Mouse (Mus musculus): Measurements from ENCODE around the gene Rhd.
A peak's percentile ranks its signal among the peaks of the same experiment; 100 is the strongest.
"Not testable (repeated sequence)": the region's sequence is repeated elsewhere in the genome, so short reads cannot be mapped to it uniquely, and the experiment has no call there.

The Rhd gene

DNA sequence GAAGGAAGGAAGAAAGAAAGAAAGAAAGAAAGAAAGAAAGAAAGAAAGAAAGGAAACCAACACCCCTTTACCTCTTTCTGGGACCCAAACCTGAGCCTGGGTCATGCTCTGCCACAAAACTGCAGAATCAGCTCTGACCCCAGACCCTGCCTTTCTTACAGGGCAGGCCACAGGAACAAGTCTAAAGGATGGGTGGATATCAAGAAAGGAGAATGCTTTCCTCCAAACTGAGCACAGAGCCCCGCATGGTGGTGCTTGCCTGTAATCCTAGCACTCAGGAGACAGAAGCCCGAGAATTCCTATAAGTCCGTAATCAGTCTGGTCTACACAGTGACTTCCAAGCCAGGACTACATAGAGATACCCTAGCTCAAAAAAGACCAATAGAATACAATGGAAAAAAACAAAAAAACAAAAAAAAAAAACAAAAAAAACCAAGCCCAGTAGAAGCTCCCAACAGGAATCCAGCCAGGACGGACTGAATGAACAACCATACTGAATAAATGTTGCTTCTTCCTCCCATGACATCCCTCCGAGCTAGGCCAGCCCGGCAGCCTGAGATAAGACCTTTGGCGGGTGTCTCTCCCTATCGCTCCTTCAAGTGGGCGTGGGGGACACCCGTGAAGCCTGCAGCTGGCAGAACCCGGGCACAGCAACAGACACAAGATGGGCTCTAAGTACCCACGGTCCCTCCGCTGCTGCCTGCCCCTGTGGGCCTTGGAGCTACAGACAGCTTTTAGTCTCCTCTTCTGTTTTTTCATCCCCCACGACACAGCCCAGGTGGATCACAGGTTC lies at the start of gene Rhd:
Rhd (plus strand) TSS at position 600 of the 793 bp plus-strand sequence.
- no peak for DNase-seq

DNA sequence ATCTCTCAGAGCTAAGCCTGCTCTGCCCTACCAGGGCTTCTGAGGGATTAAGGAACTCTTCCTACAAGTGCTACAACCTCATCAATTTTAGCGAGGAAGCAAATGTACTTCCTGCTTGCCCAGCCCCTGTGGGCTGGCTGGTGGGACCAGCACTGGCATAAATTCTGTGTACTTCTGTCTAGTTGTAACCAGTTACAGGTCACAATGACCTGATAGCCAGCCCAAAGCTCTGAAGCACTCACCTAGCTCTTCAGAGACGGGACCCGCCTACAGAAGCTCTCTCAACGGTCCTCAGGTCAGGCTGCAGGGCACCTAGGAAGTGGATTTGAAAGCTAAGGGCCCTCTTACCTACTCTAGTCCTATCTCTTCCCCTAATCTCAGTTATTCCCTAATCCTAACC lies 46.6 kb upstream of the Rhd start:
- DNase-seq: no peak

DNA sequence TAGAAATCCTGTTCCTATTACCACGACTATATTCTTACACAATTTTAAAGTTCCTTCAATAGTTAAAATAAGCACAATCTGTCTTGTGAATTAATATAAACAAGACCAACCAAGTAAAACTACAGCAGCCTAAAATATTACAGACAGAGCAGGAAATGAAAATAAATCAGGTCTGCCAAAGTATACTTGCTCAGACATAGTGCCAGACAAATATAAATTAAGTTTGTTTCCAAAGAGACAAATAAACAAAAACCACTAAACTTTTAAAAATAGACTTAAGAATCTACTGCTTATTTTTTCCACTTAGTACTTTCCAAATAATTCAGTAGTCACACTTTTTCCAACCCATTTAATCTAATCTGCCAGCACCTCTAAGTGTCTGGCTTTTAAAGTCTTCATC lies 43.3 kb upstream of the Rhd start:
- DNase-seq: no peak

DNA sequence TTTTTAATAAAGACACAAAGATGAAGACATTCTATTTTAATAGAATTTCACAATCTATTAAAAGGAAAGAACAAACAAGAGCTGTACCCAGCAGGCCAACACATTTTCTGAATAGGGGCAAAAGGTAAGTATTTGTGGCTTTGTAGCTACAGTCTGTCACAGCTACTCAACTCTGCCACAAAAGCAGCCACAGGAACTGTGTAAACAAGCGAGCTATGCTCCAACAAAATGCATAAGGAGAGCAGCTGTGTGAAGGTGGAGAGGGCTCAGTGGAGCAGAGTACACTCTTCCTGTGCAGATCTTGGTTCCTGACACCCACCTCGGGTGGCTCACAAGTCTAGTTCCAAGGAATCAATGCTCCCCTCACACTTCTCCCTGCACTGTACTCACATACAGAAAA lies 40.8 kb upstream of the Rhd start:
- DNase-seq: no peak

DNA sequence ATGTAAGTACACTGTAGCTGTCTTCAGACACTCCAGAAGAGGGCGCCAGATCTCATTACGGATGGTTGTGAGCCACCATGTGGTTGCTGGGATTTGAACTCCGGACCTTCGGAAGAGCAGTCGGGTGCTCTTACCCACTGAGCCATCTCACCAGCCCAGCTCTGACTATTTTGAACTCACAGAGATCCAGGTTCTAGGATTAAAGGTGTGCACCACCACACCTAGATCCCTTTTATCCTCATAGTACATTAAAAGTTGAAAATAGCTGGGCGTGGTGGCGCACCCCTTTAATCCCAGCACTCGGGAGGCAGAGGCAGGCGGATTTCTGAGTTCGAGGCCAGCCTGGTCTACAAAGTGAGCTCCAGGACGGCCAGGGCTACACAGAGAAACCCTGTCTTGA lies 38.5 kb upstream of the Rhd start:
- DNase-seq: not testable (repeated sequence)

DNA sequence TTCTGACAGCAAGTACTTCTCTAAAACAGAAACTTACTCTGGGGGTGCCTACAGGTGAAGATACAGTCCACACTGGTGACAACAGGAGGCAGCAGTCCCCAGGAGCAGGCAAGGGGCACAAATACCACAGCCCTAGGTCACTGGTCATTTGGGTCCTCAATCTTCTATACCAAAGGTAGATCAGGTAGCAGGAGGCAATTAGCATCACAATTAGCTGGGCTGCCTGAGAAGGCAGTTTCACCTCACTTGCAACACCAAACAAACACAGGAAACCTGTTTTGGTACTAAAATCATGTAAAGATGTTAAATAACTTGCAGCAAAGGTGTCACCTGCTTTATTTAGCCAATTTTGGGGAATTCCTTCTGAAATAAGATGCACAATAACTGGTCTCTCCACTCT lies 38.0 kb upstream of the Rhd start:
- DNase-seq: no peak

DNA sequence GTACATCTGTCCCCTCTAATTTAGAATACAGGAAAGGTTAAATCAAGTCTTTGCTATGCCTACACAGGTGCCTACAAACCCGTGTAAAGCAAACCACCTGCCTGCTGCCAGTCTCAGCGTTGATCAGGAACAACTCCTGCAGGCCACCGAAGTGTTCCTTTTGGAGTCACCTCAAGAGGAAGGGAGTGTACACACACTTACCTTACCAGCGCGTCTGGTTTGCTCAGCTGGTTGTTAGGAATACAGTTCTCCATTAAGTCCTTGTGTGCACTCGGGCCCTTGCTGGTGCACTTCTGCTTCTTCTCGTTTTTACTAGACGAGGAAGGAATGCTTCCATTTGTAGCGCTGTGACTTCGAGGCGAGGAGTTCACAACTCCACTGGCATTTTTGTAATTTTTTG lies 36.5 kb upstream of the Rhd start:
- DNase-seq: no peak

DNA sequence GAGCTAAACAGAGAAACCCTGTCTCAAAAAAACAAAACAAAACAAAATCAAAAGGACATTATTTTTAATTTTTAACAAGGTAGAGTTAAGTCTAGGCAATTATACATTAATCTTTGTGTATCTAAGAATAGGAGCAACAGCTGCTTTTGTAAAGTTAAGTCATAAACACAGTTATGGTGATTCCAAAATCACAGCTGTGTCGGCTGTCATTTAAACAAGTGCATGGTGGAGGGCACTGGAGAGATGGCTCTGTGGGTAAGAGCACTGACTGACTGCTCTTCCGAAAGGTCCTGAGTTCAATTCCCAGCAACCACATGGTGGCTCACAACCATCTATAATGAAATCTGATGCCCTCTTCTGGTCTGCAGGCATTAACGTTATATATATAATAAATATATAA lies 32.4 kb upstream of the Rhd start:
- DNase-seq: no peak

DNA sequence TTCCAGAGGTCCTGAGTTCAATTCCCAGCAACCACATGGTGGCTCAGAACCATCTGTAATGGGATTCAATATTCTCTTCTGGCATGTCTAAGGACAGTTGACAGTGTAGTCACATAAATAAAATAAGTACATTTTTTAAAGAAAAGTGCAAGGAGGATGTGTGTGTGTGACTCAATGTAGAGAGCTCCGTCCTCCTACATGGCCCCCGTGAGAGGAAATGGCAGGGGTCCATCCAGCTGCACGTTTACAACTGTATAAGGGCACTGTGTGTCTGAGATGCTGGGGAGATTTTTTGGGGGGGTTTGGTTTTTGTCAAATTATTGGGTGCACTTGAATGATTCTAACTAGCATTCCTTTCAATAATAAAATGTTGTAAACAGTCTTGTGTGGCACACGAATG lies 28.9 kb upstream of the Rhd start:
- no peak for DNase-seq

DNA sequence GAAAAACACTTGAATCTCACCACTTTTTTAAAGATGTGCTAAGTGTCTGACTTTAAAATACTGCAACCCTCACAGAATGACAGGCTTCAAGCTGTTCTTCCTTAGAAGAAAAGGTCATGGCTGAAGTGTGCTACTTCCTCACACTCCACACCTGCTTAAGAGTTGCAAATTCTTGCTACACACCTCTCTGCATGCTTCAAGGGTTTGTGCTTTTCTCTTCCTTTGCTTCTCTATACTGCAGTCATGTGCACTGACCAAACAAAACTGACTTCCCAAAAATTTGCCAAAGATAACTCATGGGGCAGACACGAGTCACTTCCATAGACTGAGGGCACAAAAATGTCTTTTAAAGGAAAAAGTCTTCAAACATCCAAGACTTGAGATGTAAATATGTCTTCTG lies 26.1 kb upstream of the Rhd start:
- DNase-seq: no peak

DNA sequence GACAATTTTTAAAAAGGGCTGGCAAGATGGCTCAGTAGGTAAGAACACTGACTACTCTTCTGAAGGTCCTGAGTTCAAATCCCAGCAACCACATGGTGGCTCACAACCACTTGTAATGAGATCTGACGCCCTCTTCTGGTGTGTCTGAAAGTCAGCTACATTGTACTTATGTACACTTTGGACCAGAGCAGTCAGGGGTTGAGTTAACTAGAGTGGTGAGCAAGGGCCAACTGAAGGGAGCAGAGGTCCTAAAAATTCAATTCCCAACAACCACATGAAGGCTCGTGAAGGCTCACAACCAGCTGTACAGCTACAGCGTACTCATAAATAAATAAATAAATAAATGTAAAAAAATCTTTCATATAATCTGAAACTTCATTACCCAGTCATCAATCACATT lies 25.6 kb upstream of the Rhd start:
- DNase-seq: not testable (repeated sequence)

DNA sequence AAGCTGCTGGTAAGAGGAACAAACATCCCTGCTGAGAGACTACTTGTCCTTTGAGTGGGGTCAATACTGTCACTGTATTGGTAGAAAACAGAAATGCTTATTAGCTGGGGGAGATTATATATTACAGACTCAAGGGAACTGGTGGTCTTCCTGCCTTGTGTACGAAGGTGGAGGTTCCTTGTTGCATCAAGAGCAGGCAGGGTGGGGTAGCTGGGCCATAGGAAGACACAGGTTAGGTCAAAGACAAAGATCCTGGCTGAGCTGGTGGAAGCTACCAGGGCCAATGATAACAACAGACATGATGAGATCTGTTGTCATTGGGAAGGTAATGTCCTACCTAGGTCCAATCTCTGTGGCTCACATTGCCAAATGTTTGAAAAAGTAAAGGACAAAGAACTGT lies 24.1 kb upstream of the Rhd start:
- DNase-seq: no peak

DNA sequence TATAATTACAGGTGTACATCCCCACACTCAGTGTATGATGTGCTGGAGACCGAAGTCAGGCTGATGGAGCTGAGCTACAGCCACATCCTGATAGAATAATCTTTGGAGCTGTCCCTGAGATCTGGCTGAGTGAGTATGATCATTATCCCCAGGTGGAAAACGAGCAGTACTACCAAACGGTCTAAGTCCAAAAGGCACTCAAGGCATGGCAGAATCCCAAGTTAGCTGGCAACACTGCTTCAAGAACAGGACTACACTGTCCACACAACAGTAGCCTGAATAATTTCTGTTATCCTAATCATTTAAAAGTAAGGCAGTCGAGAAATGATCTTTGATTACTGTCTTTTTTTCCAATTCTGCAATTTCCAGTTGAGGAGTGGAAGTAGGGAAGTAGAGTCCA lies 20.8 kb upstream of the Rhd start:
- no peak for DNase-seq

DNA sequence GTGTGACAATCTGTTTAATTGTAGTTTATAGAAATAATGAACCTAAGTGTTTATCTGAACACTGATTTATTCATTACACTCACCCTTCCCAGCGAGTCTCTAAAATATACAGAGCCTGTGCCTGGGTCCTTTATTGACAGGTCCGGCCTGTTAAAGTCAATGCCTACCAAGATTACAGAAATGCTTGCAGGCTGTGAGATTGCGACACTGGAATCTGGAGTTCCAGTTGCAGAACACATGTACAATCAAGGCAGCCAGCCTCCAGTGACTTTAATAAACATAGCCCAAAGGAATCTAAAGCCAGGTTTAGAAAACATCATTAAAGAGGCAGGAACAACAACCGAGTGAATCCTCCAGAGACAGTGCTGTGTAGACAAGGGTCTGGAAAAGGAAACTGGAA lies 16.7 kb upstream of the Rhd start:
- DNase-seq: no peak

DNA sequence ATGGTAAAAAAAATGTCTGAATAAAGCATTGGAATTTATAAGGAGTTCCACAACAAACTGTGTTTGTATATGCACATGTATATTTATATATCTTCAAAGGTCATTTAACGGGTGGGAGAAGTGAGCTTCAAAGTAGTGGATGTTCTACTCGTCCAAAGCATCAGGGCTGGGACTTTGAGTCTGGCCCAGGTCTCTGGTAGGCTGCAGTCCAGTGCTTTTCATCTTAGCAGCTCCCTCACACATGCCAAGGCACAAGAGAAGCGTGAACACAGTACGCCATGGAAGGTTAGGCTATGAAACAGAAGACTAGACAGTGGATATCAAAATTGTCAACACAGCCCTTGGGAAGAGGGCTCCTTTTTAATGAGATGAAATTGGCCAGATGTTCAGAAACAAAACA lies 13.8 kb upstream of the Rhd start:
- DNase-seq: no peak

DNA sequence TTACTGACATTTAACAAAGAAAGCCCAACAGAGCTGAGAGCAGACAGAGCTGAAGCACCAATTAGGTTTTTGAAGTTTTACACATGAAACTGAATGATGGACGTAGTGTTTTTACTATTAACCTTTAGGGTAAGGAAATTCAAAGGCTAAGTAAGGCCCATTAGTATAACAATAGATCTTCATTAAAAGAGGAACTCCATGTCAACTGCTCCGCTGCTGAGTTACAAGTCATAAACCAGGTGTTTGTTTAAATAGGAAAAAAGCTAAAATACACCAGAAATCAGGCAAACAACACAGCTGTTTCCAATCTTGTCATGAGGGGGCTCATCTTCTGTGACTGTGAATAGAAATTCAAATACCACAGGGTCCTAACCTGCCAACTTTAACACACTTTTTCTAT lies 13.1 kb upstream of the Rhd start:
- no peak for DNase-seq

DNA sequence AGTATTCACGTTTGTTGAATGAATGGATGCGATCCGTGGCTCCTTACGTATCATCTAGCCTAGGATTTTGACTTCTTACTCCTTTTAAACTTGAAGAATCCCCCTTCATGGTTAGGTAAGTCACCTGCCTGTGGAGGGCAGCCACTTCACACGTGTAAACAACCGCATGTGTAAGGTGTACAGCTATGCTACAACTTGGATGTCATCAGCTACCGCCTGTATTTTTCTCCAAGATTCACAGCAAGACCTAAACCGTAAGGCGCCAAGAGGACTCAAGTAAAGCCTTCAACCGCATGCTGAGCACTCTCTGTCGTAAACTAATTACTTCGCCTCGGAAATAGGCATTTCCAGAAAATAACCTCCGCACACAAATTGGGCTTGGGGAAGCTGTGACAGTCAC lies 12.5 kb upstream of the Rhd start:
- DNase-seq: no peak

DNA sequence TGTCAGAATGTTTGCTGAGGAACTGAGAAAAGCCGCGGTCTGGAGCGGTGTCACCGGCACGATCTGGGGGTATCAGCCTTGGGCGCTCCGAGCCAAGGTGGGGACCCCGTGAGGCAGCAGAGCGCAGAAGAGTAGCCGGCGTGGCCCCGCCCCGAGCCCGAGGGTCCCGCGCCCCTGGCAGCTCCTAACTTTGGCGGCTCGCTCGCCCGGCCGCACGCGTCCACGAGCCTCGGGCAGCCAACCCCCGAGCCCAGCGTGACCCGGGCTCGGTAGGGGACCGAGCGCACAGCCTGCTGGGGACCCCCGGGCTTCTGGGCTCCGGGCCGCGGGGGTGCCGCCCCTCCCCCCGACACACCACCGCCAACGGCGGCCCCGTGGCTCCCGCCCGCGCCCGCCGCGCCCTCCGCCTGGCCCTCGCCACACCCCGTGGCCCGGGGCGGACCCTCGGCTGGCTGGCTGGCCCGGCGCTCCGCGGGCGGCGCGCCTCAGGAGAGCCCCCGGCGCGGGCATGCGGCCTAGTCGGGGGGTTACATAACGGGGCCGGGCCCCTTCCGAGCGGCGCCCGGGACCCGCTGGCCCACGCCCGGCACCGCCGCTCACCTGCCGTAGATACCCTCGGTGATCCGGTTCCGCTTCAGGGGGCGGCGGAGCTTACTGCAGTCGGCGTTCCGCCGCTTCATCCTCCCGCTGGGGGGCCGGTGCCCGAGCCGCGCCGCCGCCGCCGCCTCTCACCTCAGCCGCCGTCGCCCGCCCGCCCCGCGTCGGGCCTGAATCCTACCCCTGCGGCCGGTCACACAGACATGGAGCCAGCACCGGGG lies 11.7 kb upstream of the Rhd start:
- DNase-seq: peak; percentile 17

DNA sequence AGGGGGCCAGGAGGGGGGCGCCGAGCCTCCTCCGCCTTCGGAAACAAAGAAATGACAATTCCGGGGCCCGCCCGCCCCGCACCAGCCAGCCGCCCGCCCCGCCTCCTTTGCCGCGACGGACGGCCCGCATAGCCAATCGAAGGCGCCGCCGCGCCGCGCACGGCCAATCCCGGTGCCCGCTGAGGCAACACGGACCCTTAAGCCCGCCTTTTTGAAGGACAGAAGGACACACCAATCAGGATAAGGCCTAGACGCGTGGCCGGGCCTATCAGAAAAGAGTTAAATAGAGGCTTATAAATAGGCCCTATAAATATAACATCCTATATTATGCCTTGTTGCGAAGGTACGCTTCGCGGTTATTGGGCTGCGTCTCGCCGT lies 11.1 kb upstream of the Rhd start, which contains the start of gene Maco1:
Maco1 (minus strand) TSS at position 87 of the 378 bp plus-strand sequence.
- DNase-seq: peak; percentile 100

DNA sequence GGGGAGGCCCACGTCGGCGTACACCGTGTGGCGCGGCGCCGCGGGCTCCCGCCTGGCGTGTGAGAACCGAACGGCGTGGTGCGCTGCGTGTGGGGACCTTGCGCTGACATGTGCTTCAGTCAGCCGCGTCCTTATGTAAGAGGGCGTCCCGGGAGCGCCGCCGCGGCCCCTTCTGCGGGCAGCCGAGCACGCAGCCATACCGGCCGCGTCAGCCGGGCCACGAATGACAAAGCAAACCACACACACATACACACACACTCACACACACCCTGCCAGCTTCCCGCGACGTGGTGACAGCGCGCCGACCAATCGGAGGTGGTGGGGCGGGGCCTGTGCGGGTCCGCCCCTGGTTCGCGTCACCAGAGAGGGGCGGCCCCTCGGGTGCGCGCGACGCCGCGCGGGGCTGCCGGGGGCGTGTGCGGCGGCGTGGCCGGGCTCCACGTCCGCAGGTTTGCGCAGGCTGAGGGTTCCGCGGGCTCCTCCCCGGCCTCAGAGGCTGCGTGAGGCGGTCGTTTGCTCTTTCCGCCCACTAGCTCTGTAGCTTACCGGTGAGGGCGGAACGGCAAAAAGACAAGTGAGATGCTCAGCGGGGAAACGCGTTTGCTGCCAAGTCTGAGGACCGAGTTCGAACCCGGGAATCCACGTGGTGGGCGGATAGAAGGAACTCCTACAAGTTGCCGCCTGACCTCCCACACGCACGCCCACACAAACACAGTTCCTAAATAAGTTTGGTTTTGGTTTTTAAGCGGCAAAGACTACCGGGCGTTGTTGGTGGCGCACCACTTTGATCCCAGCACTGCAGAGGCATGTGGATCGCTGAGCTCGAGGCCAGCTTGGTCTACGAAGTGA lies 10.5 kb upstream of the Rhd start:
- DNase-seq: peak; percentile 96

DNA sequence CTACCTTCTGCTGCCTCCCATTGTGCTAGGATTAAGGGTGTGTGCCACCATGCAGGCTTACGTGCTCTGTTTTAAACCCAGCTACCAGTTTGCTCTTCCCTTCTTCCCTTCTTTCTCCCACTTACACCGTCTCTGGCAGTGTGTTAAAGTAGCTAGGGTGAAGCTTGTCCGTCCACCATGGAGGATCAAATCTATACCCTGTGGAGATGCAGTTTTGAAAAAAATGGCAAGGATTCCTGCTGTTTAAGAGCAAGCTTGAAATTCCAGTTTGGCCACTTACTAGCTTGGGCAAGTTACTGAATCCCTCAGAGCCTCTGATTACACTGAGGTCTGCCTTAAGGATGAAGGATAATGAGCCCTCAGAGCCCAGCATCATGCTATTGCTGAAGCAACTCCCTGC lies 9.0 kb upstream of the Rhd start:
- no peak for DNase-seq

DNA sequence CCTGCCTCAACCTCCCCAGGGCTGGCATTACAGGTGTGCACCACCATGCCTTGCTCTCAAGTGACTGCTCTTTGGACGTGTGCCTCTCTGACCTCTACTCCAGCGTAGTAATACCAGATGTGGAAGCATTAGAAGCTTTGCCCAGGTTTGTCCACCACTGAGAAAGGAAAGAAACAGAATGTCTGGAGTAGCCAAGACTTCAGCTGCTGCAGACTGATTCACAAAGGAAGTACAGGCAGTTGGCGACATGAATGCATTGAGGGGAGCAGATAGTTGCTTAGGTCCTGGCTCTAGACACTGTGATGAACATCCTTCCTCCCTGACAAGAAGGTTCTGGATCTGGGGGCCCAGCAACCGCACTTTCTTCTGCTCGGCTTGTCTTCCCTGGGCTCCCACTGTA lies 8.3 kb upstream of the Rhd start:
- no peak for DNase-seq

DNA sequence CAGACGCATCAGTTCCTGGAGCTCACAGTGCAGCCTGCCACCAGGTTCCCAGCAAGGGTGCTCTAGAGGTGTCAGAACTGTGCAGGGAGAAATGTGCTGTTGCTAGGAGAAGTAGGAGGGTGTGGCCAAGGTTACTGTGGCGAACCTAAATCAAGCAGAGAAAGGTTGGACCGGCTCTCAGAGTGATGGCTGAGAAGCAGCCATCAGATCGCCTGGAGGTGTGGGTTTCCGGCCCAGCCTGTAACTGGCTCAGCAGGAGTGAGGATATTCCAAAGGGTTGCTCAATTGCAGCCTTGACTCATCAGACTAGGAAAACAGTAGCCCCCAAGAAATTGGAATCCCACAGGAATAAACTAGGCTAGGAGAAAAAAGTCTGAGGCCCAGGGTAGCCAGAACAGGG lies 7.8 kb upstream of the Rhd start:
- DNase-seq: no peak

DNA sequence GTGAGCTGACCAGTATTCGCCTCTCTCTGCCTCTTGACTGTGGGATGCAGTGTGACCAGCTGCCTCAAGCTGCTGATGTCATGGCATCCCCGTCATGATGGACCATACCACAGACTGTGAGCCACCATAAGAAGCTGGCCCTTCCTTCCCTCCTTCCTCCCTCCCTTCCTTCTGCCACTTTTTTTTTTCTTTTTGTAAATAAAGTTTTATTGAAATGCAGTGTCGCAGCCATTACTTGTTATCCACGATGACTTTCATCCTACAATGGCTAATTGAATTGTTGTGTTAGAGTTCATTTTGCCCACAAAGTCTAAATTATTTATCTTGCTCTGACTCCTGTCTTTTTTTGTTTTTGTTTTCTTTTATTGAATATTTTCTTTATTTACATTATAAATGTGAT lies 5.8 kb upstream of the Rhd start:
- no peak for DNase-seq

Measured in right cerebral cortex, postnatal 25 days (tissue).